Mouse (Mus musculus) macrophage (primary cell): Measurements from ENCODE around the gene Pi16. TPM values are rescaled to one million over a fixed set of nuclear protein-coding genes. Genes with fewer than 3 reads are reported as not detected.

Experiments
- H3K27ac ChIP-seq: fragments of 350-480 bp; formaldehyde crosslinking; 2 replicates; pipeline ENCODE4 v1.9.0; 2021
- H3K36me3 ChIP-seq: fragments of 350-480 bp; formaldehyde crosslinking; 2 replicates; pipeline ENCODE4 v1.9.0; 2021; ENCODE audit errors: inconsistent target
- H3K4me3 ChIP-seq: fragments of 350-480 bp; formaldehyde crosslinking; 2 replicates; pipeline ENCODE4 v1.9.0; 2021; ENCODE audit errors: inconsistent target
- H3K79me2 ChIP-seq: fragments of 350-480 bp; formaldehyde crosslinking; 2 replicates; pipeline ENCODE4 v1.9.0; 2021; ENCODE audit errors: inconsistent target
- WGBS: methylation state at CpG from one replicate; pipeline ENCODE4 v1.1.7; 2026; ENCODE audit warnings: inconsistent platforms; ENCODE audit not compliant: missing documents; 5-methylcytosine and 5-hydroxymethylcytosine counted together
- polyA plus RNA-seq: library from polyadenylated mRNA; stranded (reverse); fragments of 250-400 nt; gene quantifications from 3 replicates; pipeline ENCODE4 v1.2.4, GENCODE M21; 2018; ENCODE audit warnings: inconsistent platforms

Gene Pi16
- polyA plus RNA-seq, 1 experiment from 2014 or later, result 0.22 TPM

DNA sequence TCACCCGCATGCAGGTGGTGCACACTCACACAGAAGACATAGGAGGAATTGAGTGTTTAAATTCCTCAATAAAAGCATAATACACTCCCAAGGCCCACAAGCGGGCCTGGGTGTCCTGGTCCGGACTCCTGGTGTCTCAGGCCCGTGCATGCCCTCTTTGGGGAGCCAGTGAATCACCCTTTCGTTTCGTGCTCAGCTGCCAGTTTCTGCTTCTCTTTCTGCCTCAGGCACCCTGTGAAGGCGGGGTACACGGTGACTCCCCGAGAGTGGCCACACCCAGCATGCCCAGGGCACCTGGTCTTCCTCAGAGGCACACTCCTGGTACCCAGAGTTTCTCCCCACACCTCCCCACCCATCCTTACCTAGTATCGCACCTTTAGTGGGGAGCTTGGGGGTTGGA, 58.4 kb downstream of the Pi16 start:
- Histone ChIP-seq H3K4me3 (no peak overlapping the region), H3K27ac (no peak overlapping the region), H3K36me3 (peaks cover 71% of the 10 kb centered on the region), H3K79me2 (no peaks in the 10 kb centered on the region)
- 88% methylated on average over 10 of the region's 10 CpGs for WGBS

DNA sequence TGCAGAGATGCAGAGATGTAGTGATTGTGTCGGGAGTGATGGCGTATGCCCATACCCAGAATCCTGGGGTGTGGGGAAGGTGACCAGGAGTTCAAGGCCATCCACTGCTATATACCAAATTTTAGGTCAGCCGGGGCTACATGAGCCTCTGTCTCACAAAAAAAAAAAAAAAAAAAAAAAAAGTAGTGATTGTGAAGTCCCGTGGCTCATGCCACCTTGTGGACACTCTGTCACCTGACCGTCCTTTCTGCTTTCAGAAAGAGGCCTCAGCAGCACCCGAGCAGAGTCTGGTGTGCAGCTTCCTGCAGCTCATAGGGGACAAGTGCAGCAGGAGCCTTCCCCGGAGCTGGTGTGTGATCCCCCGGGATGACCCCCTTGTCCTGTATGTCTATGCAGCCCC, 60.6 kb downstream of the Pi16 start:
- H3K27ac ChIP-seq, result no peak overlapping the region
- H3K4me3 ChIP-seq, result no peak overlapping the region
- H3K79me2 ChIP-seq, result no peaks in the 10 kb centered on the region
- 75% methylated on average over 7 of the region's 8 CpGs for WGBS
- peaks cover 60% of the 10 kb centered on the region for H3K36me3 ChIP-seq

Other genes starting within 250 kb of the Pi16 start
- 176 to 305 TPM (median 287 TPM) in 3 replicates for gene Cdkn1a, start 226.7 kb upstream of the Pi16 start, polyA plus RNA-seq
- 0.33 to 1.5 TPM (median 0.94 TPM) in 3 replicates for gene Rab44, start 203.5 kb upstream of the Pi16 start, polyA plus RNA-seq
- not detected in 3 replicates for gene Cpne5, start 79.5 kb upstream of the Pi16 start, polyA plus RNA-seq
- gene Ppil1, start 53.5 kb upstream of the Pi16 start, polyA plus RNA-seq, result 10.6 to 36.8 TPM (median 15.8 TPM) in 3 replicates
- 108 to 138 TPM (median 122 TPM) in 3 replicates for gene BC004004, start 48.9 kb upstream of the Pi16 start, polyA plus RNA-seq
- gene Mtch1, start 30.3 kb downstream of the Pi16 start, polyA plus RNA-seq, result 107 to 155 TPM (median 130 TPM) in 3 replicates
- 29.2 to 94.0 TPM (median 43.1 TPM) in 3 replicates for gene Fgd2, start 43.2 kb downstream of the Pi16 start, polyA plus RNA-seq
- gene Pim1, start 173.1 kb downstream of the Pi16 start, polyA plus RNA-seq, result 30.0 to 53.7 TPM (median 48.6 TPM) in 3 replicates
- not detected in 3 replicates for gene Gm17657, start 232.0 kb downstream of the Pi16 start, polyA plus RNA-seq
- gene Tbc1d22b, start 232.1 kb downstream of the Pi16 start, polyA plus RNA-seq, result 9.9 to 13.7 TPM (median 10.5 TPM) in 3 replicates
- 0.67 TPM in 1 of 3 replicates, not detected in the others for gene Tmem217, start 234.7 kb downstream of the Pi16 start, polyA plus RNA-seq